Mouse (Mus musculus) heart, embryonic 14.5 days (tissue): ENCODE data around the gene Gm37596. TPM values are rescaled to one million over a fixed set of nuclear protein-coding genes. Genes with fewer than 3 reads are reported as not detected.

Experiments
- polyA plus RNA-seq: library from polyadenylated mRNA; unstranded; fragments of >200 nt; fragmentation: Nextera tagmentation; extraction: Ambion mirVana; gene quantifications from 2 replicates; pipeline ENCODE4 v1.2.1, GENCODE M21; 2014

The Gm37596 gene
- polyA plus RNA-seq, 1 experiment from 2014 or later, result not detected

Other genes with a start within 250 kb of the Gm37596 start
- gene Tchhl1, start 224.3 kb downstream of the Gm37596 start, polyA plus RNA-seq, result not detected in 2 replicates
- 880 and 961 TPM in 2 replicates for gene S100a11, start 172.6 kb downstream of the Gm37596 start, polyA plus RNA-seq
- 211 and 238 TPM in 2 replicates for gene S100a10, start 138.0 kb downstream of the Gm37596 start, polyA plus RNA-seq
- not detected in 2 replicates for gene Tdpoz2, start 40.4 kb downstream of the Gm37596 start, polyA plus RNA-seq
- not detected in 2 replicates for gene Tdpoz1, start 16.8 kb downstream of the Gm37596 start, polyA plus RNA-seq
- gene Gm5773, start 79.9 kb upstream of the Gm37596 start, polyA plus RNA-seq, result not detected in 2 replicates
- not detected in 2 replicates for gene Tdpoz4, start 103.3 kb upstream of the Gm37596 start, polyA plus RNA-seq
- not detected in 2 replicates for gene Tdpoz3, start 132.9 kb upstream of the Gm37596 start, polyA plus RNA-seq